Mouse (Mus musculus) stomach, postnatal 0 days (tissue): Measurements from ENCODE around the gene Ccl9.

Experiments used
- CTCF ChIP-seq: IDR thresholded peaks from 2 replicates; pipeline ENCODE4 v1.5.1; 2016; ENCODE audit warnings: antibody characterized with exemption, low read depth, mild to moderate bottlenecking, moderate library complexity
- EP300 ChIP-seq: optimal IDR thresholded peaks from 2 replicates; pipeline ENCODE3; 2016; ENCODE audit warnings: antibody characterized with exemption

DNA sequence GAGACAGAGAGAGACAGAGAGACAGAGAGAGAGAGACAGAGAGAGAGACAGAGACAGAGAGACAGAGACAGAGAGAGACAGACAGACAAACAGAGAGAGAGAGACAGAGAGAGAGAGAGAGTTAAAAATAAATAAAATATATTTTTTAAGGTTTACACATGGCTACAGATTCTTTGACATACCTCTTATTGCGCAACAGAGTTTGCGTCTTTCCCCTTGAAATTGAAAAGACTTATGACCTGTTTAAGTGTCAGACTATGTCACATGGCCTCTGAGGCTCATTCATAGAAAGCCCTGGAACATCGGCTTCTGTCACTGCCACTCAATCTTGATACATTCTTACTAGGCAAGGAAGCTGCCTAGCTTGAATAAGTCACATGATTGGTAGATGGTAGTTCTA is 25.0 kb upstream of the Ccl9 start:
- no peak for TF ChIP-seq CTCF
- TF ChIP-seq EP300, result no peak
